Mouse (Mus musculus) adrenal gland, adult (tissue): ENCODE measurements around the gene Fuz.

Experiments used
- DNase-seq, 2 experiments: peaks; one replicate each; pipeline ENCODE4 v3.0.0; 2022 to 2023; ENCODE audit warnings: low spot score in 1 of 2; ENCODE audit not compliant: inconsistent age in 2 of 2

Gene Fuz

GRCm38 (mm10) chr7:44925468-44925867, 29.6 kb downstream of the Fuz start:
- DNase-seq = peak; percentile 32 to 64

- DNase-seq = peak in 1 of 2 experiments; percentile 45
These were observed 32.7 kb downstream of the Fuz start for GRCm38 (mm10) chr7:44928570-44928969.

- DNase-seq = peak; percentile 100
These were observed 33.6 kb downstream of the Fuz start, which contains the start of gene Ap2a1 for GRCm38 (mm10) chr7:44929204-44930151. Gene Ap2a1, minus strand, starts transcription at chr7:44929496.

- no peak for DNase-seq
These were observed 42.8 kb downstream of the Fuz start for GRCm38 (mm10) chr7:44938680-44939079.

- DNase-seq = no peak
These were observed 47.0 kb downstream of the Fuz start, which contains the start of gene Tsks for GRCm38 (mm10) chr7:44942904-44943303. Gene Tsks, plus strand, starts transcription at chr7:44943204.

- DNase-seq = no peak
These were observed 54.0 kb downstream of the Fuz start for GRCm38 (mm10) chr7:44949922-44950321.

GRCm38 (mm10) chr7:44951960-44952359, 56.1 kb downstream of the Fuz start:
- DNase-seq = peak; percentile 90 to 94
